In the genomic region with DNA sequence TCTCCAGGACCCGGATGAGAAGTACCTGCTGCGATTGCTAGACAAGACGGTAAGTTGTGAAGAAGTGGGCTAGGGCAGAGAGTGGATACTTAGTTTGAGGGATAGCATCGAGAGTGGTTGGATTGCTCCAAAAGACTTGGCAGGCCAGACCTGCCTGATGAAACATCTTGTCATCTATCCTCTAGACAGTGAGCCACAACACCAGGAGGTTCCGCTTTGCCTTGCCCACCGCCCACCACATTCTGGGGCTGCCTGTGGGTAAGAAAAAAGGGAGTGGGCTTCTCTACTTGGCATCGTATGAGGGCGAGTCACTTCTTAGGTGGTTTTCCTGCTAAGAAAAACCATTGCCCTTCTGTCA, we compare ENCODE assay signal across 8 mouse cellular contexts. TPM values are rescaled to one million over a fixed set of nuclear protein-coding genes. Genes with fewer than 3 reads are reported as not detected.
A peak's percentile ranks its signal among the peaks of the same experiment; 100 is the strongest.
DNase-seq lines count a peak whose midpoint lies in the region; ATAC-seq and TF ChIP-seq lines count a peak whose summit lies in the region.

No protein-coding gene starts in this region.

- peak overlapping the region; percentile 34; the same call in 1 of the 2 replicates for H3K27ac ChIP-seq in kidney, adult 2 months (ENCODE audit: insufficient read depth, low read depth, low read length)
- H3K27ac ChIP-seq in hindbrain, embryonic 12.5 days = peak overlapping the region; percentile 66; the same call in 1 of the 2 replicates
- no peak overlapping the region for H3K27ac ChIP-seq in midbrain, embryonic 13.5 days

- TF ChIP-seq POLR2A in kidney, adult 2 months (IDR thresholded peaks at IDR 0.05; ENCODE audit: low read depth, low read length) = no peak

- H3K4me1 ChIP-seq in kidney, adult 2 months (ENCODE audit: control insufficient read depth, insufficient read depth, low read length) = peaks cover 5% of the 10 kb centered on the region; the same call in 1 of the 2 replicates
- H3K4me1 ChIP-seq in hindbrain, embryonic 12.5 days = peaks cover 10% of the 10 kb centered on the region
- H3K4me1 ChIP-seq in midbrain, embryonic 13.5 days (replicated peaks) = peaks cover 9% of the 10 kb centered on the region

- no peak for DNase-seq in kidney, adult 2 months
- DNase-seq in kidney, postnatal 36 days = no peak
- peak; percentile 62 for DNase-seq in MN1 (ENCODE audit: low spot score)
- no peak for DNase-seq in layer of hippocampus, postnatal 25 days (ENCODE audit: extremely low spot score in 1 of 2, low spot score in 1 of 2)
- DNase-seq in right cerebral cortex, adult 18-20 months = no peak
- no peak for DNase-seq in kidney, adult 9 months

- TF ChIP-seq CTCF in kidney, adult 2 months (conservative IDR thresholded peaks at IDR 0.05; ENCODE audit: insufficient read depth, insufficient read length, low read depth, low read length) = no peak

- 37% methylated on average over 8 of the region's 8 CpGs for WGBS in kidney, adult 2 months
- WGBS in hindbrain, embryonic 12.5 days = 30% methylated on average over 8 of the region's 8 CpGs
- WGBS in midbrain, embryonic 13.5 days = 38% methylated on average over 8 of the region's 8 CpGs

- no peak; the same call in 1 of the 2 replicates for ATAC-seq in hindbrain, embryonic 12.5 days (ENCODE audit: low FRiP score)
- peak; percentile 63 for ATAC-seq in midbrain, embryonic 13.5 days

- H3K9ac ChIP-seq in hindbrain, embryonic 12.5 days = peak overlapping the region; percentile 78
- H3K9ac ChIP-seq in midbrain, embryonic 13.5 days (replicated peaks) = peak overlapping the region; percentile 69

- H3K4me2 ChIP-seq in hindbrain, embryonic 12.5 days (replicated peaks) = peak overlapping the region; percentile 79
- H3K4me2 ChIP-seq in midbrain, embryonic 13.5 days (replicated peaks) = peak overlapping the region; percentile 81

- no peaks in the 10 kb centered on the region for H3K27me3 ChIP-seq in kidney, adult 2 months (replicated peaks; ENCODE audit: control insufficient read depth, insufficient read depth, low read length)
- no peaks in the 10 kb centered on the region for H3K27me3 ChIP-seq in hindbrain, embryonic 12.5 days
- no peaks in the 10 kb centered on the region for H3K27me3 ChIP-seq in midbrain, embryonic 13.5 days

- no peaks in the 10 kb centered on the region for H3K36me3 ChIP-seq in kidney, adult 2 months (ENCODE audit: control insufficient read depth, insufficient read depth, low read length)
- H3K36me3 ChIP-seq in hindbrain, embryonic 12.5 days = peaks cover 31% of the 10 kb centered on the region
- H3K36me3 ChIP-seq in midbrain, embryonic 13.5 days = peaks cover 32% of the 10 kb centered on the region

- H3K4me3 ChIP-seq in kidney, adult 2 months (ENCODE audit: insufficient read depth, low read depth, low read length) = peak overlapping the region; percentile 62
- H3K4me3 ChIP-seq in hindbrain, embryonic 12.5 days = peak overlapping the region; percentile 80
- peak overlapping the region; percentile 69 for H3K4me3 ChIP-seq in midbrain, embryonic 13.5 days (replicated peaks)

- no peaks in the 10 kb centered on the region for H3K9me3 ChIP-seq in hindbrain, embryonic 12.5 days (replicated peaks)
- no peaks in the 10 kb centered on the region for H3K9me3 ChIP-seq in midbrain, embryonic 13.5 days

RNA-seq across cellular contexts. Expression of gene Cyb5r1, which starts 1.0 kb away (rescaled TPM):
- 41.9 and 56.8 TPM in 2 replicates for polyA plus RNA-seq in kidney, adult 2 months (2012; rRNA removed)
- 24.1 and 25.9 TPM in 2 replicates for polyA plus RNA-seq in hindbrain, embryonic 12.5 days (2016; fragmentation: Nextera tagmentation; extraction: Ambion mirVana)
- polyA plus RNA-seq in midbrain, embryonic 13.5 days (2015; fragmentation: Nextera tagmentation; extraction: Ambion mirVana) = 16.9 and 18.2 TPM in 2 replicates
- 10 to 100 TPM; 28.7 to 33.2 TPM for total RNA-seq in layer of hippocampus, postnatal 25 days (2021)

RNA-seq across cellular contexts. Expression of gene Adipor1, which starts 8.8 kb away (rescaled TPM):
- 113 and 119 TPM in 2 replicates for polyA plus RNA-seq in kidney, adult 2 months (2012; rRNA removed)
- 73.5 and 78.1 TPM in 2 replicates for polyA plus RNA-seq in hindbrain, embryonic 12.5 days (2016; fragmentation: Nextera tagmentation; extraction: Ambion mirVana)
- polyA plus RNA-seq in midbrain, embryonic 13.5 days (2015; fragmentation: Nextera tagmentation; extraction: Ambion mirVana) = 63.5 and 68.2 TPM in 2 replicates
- total RNA-seq in layer of hippocampus, postnatal 25 days (2021) = 10 to 100 TPM; 58.7 to 61.1 TPM

RNA-seq across cellular contexts. Expression of gene 4933406M09Rik, which starts 20.7 kb away (rescaled TPM):
- 0.06 TPM in 1 of 2 replicates, not detected in the other for polyA plus RNA-seq in kidney, adult 2 months (2012; rRNA removed)
- polyA plus RNA-seq in hindbrain, embryonic 12.5 days (2016; fragmentation: Nextera tagmentation; extraction: Ambion mirVana) = not detected in 2 replicates
- not detected in 2 replicates for polyA plus RNA-seq in midbrain, embryonic 13.5 days (2015; fragmentation: Nextera tagmentation; extraction: Ambion mirVana)
- not detected for total RNA-seq in layer of hippocampus, postnatal 25 days (2021)

RNA-seq across cellular contexts. Expression of gene Tmem183a, which starts 44.6 kb away (rescaled TPM):
- 84.0 and 100 TPM in 2 replicates for polyA plus RNA-seq in kidney, adult 2 months (2012; rRNA removed)
- polyA plus RNA-seq in hindbrain, embryonic 12.5 days (2016; fragmentation: Nextera tagmentation; extraction: Ambion mirVana) = 109 and 123 TPM in 2 replicates
- polyA plus RNA-seq in midbrain, embryonic 13.5 days (2015; fragmentation: Nextera tagmentation; extraction: Ambion mirVana) = 128 TPM in 2 replicates
- total RNA-seq in layer of hippocampus, postnatal 25 days (2021) = 10 to 100 TPM; 73.0 to 91.4 TPM

RNA-seq across cellular contexts. Expression of gene Klhl12, which starts 48.9 kb away (rescaled TPM):
- polyA plus RNA-seq in kidney, adult 2 months (2012; rRNA removed) = 8.1 and 9.6 TPM in 2 replicates
- polyA plus RNA-seq in hindbrain, embryonic 12.5 days (2016; fragmentation: Nextera tagmentation; extraction: Ambion mirVana) = 32.3 and 32.9 TPM in 2 replicates
- polyA plus RNA-seq in midbrain, embryonic 13.5 days (2015; fragmentation: Nextera tagmentation; extraction: Ambion mirVana) = 32.1 and 32.3 TPM in 2 replicates
- total RNA-seq in layer of hippocampus, postnatal 25 days (2021) = 10 to 100 TPM; 40.2 to 43.8 TPM
